Mouse (Mus musculus) C2C12 (cell line): ENCODE data around the gene Rhox12. TPM values are rescaled to one million over a fixed set of nuclear protein-coding genes. Genes with fewer than 3 reads are reported as not detected.

Experiments
- H3K27me3 ChIP-seq: one replicate; pipeline ENCODE4 v1.6.1; 2011; ENCODE audit not compliant: control insufficient read depth, insufficient read depth, insufficient read length
- H3K36me3 ChIP-seq: one replicate; pipeline ENCODE4 v1.6.1; 2011; ENCODE audit not compliant: control insufficient read depth, insufficient read depth
- H3K4me3 ChIP-seq: one replicate; pipeline ENCODE4 v1.5.1; 2011; ENCODE audit warnings: mild to moderate bottlenecking, control low read depth; ENCODE audit not compliant: poor library complexity, insufficient read depth, severe bottlenecking
- H3K79me2 ChIP-seq: one replicate; pipeline ENCODE4 v1.6.1; 2011; ENCODE audit not compliant: control insufficient read depth, insufficient read depth
- H3K79me3 ChIP-seq: one replicate; pipeline ENCODE4 v1.6.1; 2011; ENCODE audit warnings: low read depth, control low read depth
- H3ac ChIP-seq: one replicate; pipeline ENCODE3; 2011; ENCODE audit warnings: low read depth; ENCODE audit not compliant: control insufficient read depth, insufficient read length
- CEBPB ChIP-seq: IDR thresholded peaks from one replicate; pipeline ENCODE4 v1.6.1; 2011; ENCODE audit warnings: low read depth, mild to moderate bottlenecking, control low read depth, moderate library complexity
- CTCF ChIP-seq: IDR thresholded peaks from one replicate; pipeline ENCODE4 v1.5.1; 2011; ENCODE audit not compliant: control insufficient read depth, insufficient read depth, insufficient read length
- FOSL1 ChIP-seq: IDR thresholded peaks from one replicate; pipeline ENCODE4 v1.8.0; 2011; ENCODE audit warnings: mild to moderate bottlenecking, low read length; ENCODE audit not compliant: poor library complexity, insufficient read depth, severe bottlenecking
- MAX ChIP-seq: IDR thresholded peaks from one replicate; pipeline ENCODE4 v1.6.1; 2011; ENCODE audit warnings: mild to moderate bottlenecking, control low read depth
- MYOD1 ChIP-seq: IDR thresholded peaks from one replicate; pipeline ENCODE4 v1.6.1; 2011; ENCODE audit warnings: low read depth; ENCODE audit not compliant: control insufficient read depth, insufficient read length
- MYOG ChIP-seq: IDR thresholded peaks from one replicate; pipeline ENCODE4 v1.6.1; 2011; ENCODE audit not compliant: control insufficient read depth, insufficient read length; ENCODE audit errors: extremely low read depth
- USF1 ChIP-seq: IDR thresholded peaks from one replicate; pipeline ENCODE4 v1.6.1; 2011; ENCODE audit warnings: low read depth, mild to moderate bottlenecking, control low read depth, moderate library complexity
- polyA plus RNA-seq: library from polyadenylated mRNA; unstranded; fragments of >200 nt; fragmentation: generic; extraction: Trizol; gene quantifications from one replicate; pipeline ENCODE4 v1.2.1, GENCODE M21; 2012; ENCODE audit warnings: missing spikeins

Rhox12 gene
- polyA plus RNA-seq, 1 experiment, result not detected

- Histone ChIP-seq H3K27me3 (no peaks in the 10 kb centered on the region), H3ac (no peak within 1 kb of the TSS), H3K36me3 (no peaks in the 10 kb centered on the region), H3K4me3 (no peak within 1 kb of the TSS), H3K79me3 (no peaks in the 10 kb centered on the region), H3K79me2 (no peaks in the 10 kb centered on the region)
- no peak for TF ChIP-seq MYOG
- no peak for TF ChIP-seq CTCF
- TF ChIP-seq MAX, result no peak
- no peak for TF ChIP-seq USF1
- TF ChIP-seq MYOD1, result no peak
- TF ChIP-seq FOSL1, result no peak
- no peak for TF ChIP-seq CEBPB
Measured at GRCm38 (mm10) chrX:38066175-38066574, 44.5 kb downstream of the Rhox12 start, which contains the start of gene Rhox10. Gene Rhox10 (plus strand): TSS chrX:38066475.

DNA sequence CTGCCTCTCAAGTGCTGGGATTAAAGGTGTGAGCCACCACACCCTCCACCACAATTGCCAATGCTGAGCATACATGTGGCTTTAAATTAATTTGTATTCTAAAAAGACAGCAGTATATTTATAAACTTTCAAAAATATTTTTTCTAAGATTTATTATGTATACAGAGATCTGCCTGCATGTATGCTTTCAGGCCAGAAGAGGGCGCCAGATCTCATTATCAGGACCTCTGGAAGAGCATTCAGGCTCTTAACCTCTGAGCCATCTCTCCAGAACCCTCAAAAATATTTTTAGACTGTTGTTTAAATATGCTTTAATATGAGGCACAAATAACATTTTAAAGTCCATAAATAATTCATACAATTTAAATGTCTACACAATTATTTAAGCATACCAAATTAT, 49.2 kb downstream of the Rhox12 start:
- no peaks in the 10 kb centered on the region for H3K79me3 ChIP-seq
- H3ac ChIP-seq, result no peak overlapping the region
- H3K36me3 ChIP-seq, result no peaks in the 10 kb centered on the region
- TF ChIP-seq USF1 (no peak), MAX (no peak), FOSL1 (no peak), CTCF (no peak), MYOD1 (no peak), CEBPB (no peak), MYOG (no peak)
- H3K79me2 ChIP-seq, result no peaks in the 10 kb centered on the region
- H3K27me3 ChIP-seq, result no peaks in the 10 kb centered on the region
- no peak overlapping the region for H3K4me3 ChIP-seq

Other genes starting within 250 kb of the Rhox12 start
- not detected for gene Rhox8, start 232.0 kb downstream of the Rhox12 start, polyA plus RNA-seq
- gene Rhox7b, start 213.7 kb downstream of the Rhox12 start, polyA plus RNA-seq, result not detected
- not detected for gene Rhox9, start 209.1 kb downstream of the Rhox12 start, polyA plus RNA-seq
- not detected for gene Btg1-ps1, start 92.1 kb downstream of the Rhox12 start, polyA plus RNA-seq
- gene Btg1-ps2, start 67.8 kb downstream of the Rhox12 start, polyA plus RNA-seq, result not detected
- not detected for gene Rhox10, start 44.4 kb downstream of the Rhox12 start, polyA plus RNA-seq
- not detected for gene Rhox11, start 25.8 kb downstream of the Rhox12 start, polyA plus RNA-seq
- not detected for gene Rhox13, start 10.3 kb upstream of the Rhox12 start, polyA plus RNA-seq
- 2.7 TPM for gene Zbtb33, start 78.9 kb upstream of the Rhox12 start, polyA plus RNA-seq
- gene Tmem255a, start 141.5 kb upstream of the Rhox12 start, polyA plus RNA-seq, result 0.06 TPM
- 0.01 TPM for gene Atp1b4, start 205.3 kb upstream of the Rhox12 start, polyA plus RNA-seq